Mouse (Mus musculus): Measurements from ENCODE around the gene Mcoln2.

GRCm38 (mm10) chr3:146146131-146146530 lies 3.5 kb upstream of the Mcoln2 start:
- TF ChIP-seq POLR2A (IDR thresholded peaks at IDR 0.05; ENCODE audit: borderline replicate concordance, control insufficient read depth, low read depth, low read length) (no peak), CTCF (IDR thresholded peaks at IDR 0.05; ENCODE audit: control insufficient read depth, insufficient read depth, low read length) (no peak)

All from bone marrow, adult 2 months (tissue).